Mouse (Mus musculus) small intestine, adult 2 months (tissue): ENCODE results near the gene Ripk1.

ENCODE experiments used
- CTCF ChIP-seq: fragments of 200-500 bp; IDR thresholded peaks from 2 replicates; pipeline ENCODE4 v1.5.1; 2012; ENCODE audit warnings: low read depth, mild to moderate bottlenecking, control low read depth, inconsistent platforms, low read length, moderate library complexity, mixed read lengths; ENCODE audit not compliant: insufficient replicate concordance, insufficient read length; ENCODE audit errors: extremely low read depth
- POLR2A ChIP-seq: fragments of 200-500 bp; IDR thresholded peaks from 2 replicates; pipeline ENCODE4 v1.6.1; 2012; ENCODE audit warnings: low read depth, mild to moderate bottlenecking, control low read depth, inconsistent platforms, low read length, moderate library complexity

- TF ChIP-seq CTCF (no peak), POLR2A (no peak)
Measured at GRCm38 (mm10) chr13:34078500-34079280, 76.5 kb downstream of the Ripk1 start.
